Mouse (Mus musculus): Measurements from ENCODE around the gene Xylt1. TPM values are rescaled to one million over a fixed set of nuclear protein-coding genes. Genes with fewer than 3 reads are reported as not detected.

Xylt1 gene
- polyA plus RNA-seq, 1 experiment from 2014 or later = 2.5 TPM

GRCm38 (mm10) chr7:117478937-117479336 lies 98.2 kb downstream of the Xylt1 start:
- no peak overlapping the region for H3K9ac ChIP-seq (ENCODE audit: low read depth, low read length)
- 11% methylated on average over 1 of the region's 1 CpGs for WGBS
- peak; percentile 55; the same call in 1 of the 2 replicates for ATAC-seq

DNA sequence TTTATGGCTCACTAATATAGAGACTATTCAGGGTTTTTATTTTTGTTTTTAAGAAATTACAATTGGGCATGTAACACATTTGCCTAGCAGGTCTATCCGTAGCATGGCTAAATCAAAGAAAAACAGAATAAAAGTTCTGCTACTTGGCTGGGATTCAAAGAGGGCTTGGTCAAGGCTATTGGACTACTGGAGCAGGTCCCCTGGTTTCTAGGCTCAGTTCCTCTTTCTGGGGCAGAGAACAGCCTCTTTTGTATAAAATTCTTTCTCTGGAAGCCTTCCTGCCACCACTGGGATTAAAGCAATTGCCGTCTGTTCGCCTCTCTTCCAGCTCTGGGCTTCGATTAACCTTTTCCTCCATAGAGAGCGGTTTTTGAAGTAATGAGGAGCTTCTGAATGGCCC lies 100.1 kb downstream of the Xylt1 start:
- H3K4me2 ChIP-seq (ENCODE audit: low read length) = no peak overlapping the region
- peaks cover 6% of the 10 kb centered on the region; the same call in 1 of the 2 replicates for H3K4me1 ChIP-seq (ENCODE audit: control insufficient read depth, insufficient read depth, low read length)
- WGBS = 66% methylated on average over 5 of the region's 5 CpGs
- no peaks in the 10 kb centered on the region for H3K9me3 ChIP-seq (replicated peaks; ENCODE audit: control insufficient read depth, low read length, poor library complexity, severe bottlenecking)
- no peak overlapping the region for H3K27ac ChIP-seq (ENCODE audit: low read length)
- H3K36me3 ChIP-seq (ENCODE audit: control insufficient read depth, insufficient read depth, low read length) = no peaks in the 10 kb centered on the region
- ATAC-seq = no peak
- H3K27me3 ChIP-seq (ENCODE audit: control insufficient read depth, insufficient read depth, low read depth, low read length) = no peaks in the 10 kb centered on the region
- no peak overlapping the region for H3K9ac ChIP-seq (ENCODE audit: low read depth, low read length)
- no peak overlapping the region for H3K4me3 ChIP-seq (ENCODE audit: low read depth, low read length)

More at GRCm38 (mm10) chr7:117478937-117479336, 98.2 kb downstream of the Xylt1 start:
- Histone ChIP-seq H3K4me1 (ENCODE audit: control insufficient read depth, insufficient read depth, low read length) (peaks cover 8% of the 10 kb centered on the region), H3K27ac (ENCODE audit: low read length) (no peak overlapping the region), H3K36me3 (ENCODE audit: control insufficient read depth, insufficient read depth, low read length) (no peaks in the 10 kb centered on the region), H3K4me3 (ENCODE audit: low read depth, low read length) (no peak overlapping the region), H3K4me2 (ENCODE audit: low read length) (no peak overlapping the region), H3K27me3 (ENCODE audit: control insufficient read depth, insufficient read depth, low read depth, low read length) (no peaks in the 10 kb centered on the region), H3K9me3 (replicated peaks; ENCODE audit: control insufficient read depth, low read length, poor library complexity, severe bottlenecking) (no peaks in the 10 kb centered on the region)

- no peak overlapping the region for H3K27ac ChIP-seq (ENCODE audit: low read length)
- no peaks in the 10 kb centered on the region for H3K27me3 ChIP-seq (ENCODE audit: control insufficient read depth, insufficient read depth, low read depth, low read length)
- no peaks in the 10 kb centered on the region for H3K9me3 ChIP-seq (replicated peaks; ENCODE audit: control insufficient read depth, low read length, poor library complexity, severe bottlenecking)
- no peak overlapping the region for H3K4me2 ChIP-seq (ENCODE audit: low read length)
- H3K36me3 ChIP-seq (ENCODE audit: control insufficient read depth, insufficient read depth, low read length) = no peaks in the 10 kb centered on the region
- no peak overlapping the region for H3K9ac ChIP-seq (ENCODE audit: low read depth, low read length)
- WGBS = 96% methylated on average over 3 of the region's 3 CpGs
- no peak for ATAC-seq
- H3K4me3 ChIP-seq (ENCODE audit: low read depth, low read length) = no peak overlapping the region
- peaks cover 6% of the 10 kb centered on the region; the same call in 1 of the 2 replicates for H3K4me1 ChIP-seq (ENCODE audit: control insufficient read depth, insufficient read depth, low read length)
These were observed 100.6 kb downstream of the Xylt1 start for GRCm38 (mm10) chr7:117481404-117481803.

GRCm38 (mm10) chr7:117482701-117483100 lies 101.9 kb downstream of the Xylt1 start:
- 79% methylated on average over 2 of the region's 2 CpGs for WGBS
- Histone ChIP-seq H3K9me3 (replicated peaks; ENCODE audit: control insufficient read depth, low read length, poor library complexity, severe bottlenecking) (no peaks in the 10 kb centered on the region), H3K27me3 (ENCODE audit: control insufficient read depth, insufficient read depth, low read depth, low read length) (no peaks in the 10 kb centered on the region), H3K9ac (ENCODE audit: low read depth, low read length) (no peak overlapping the region), H3K27ac (ENCODE audit: low read length) (no peak overlapping the region), H3K4me1 (ENCODE audit: control insufficient read depth, insufficient read depth, low read length) (peaks cover 6% of the 10 kb centered on the region; the same call in 1 of the 2 replicates), H3K4me2 (ENCODE audit: low read length) (no peak overlapping the region), H3K36me3 (ENCODE audit: control insufficient read depth, insufficient read depth, low read length) (no peaks in the 10 kb centered on the region), H3K4me3 (ENCODE audit: low read depth, low read length) (no peak overlapping the region)
- ATAC-seq = no peak

GRCm38 (mm10) chr7:117484589-117484988 lies 103.8 kb downstream of the Xylt1 start:
- Histone ChIP-seq H3K27ac (ENCODE audit: low read length) (no peak overlapping the region), H3K36me3 (ENCODE audit: control insufficient read depth, insufficient read depth, low read length) (no peaks in the 10 kb centered on the region), H3K9me3 (replicated peaks; ENCODE audit: control insufficient read depth, low read length, poor library complexity, severe bottlenecking) (no peaks in the 10 kb centered on the region), H3K4me2 (ENCODE audit: low read length) (no peak overlapping the region), H3K9ac (ENCODE audit: low read depth, low read length) (no peak overlapping the region), H3K4me1 (ENCODE audit: control insufficient read depth, insufficient read depth, low read length) (no peaks in the 10 kb centered on the region; the same call in 1 of the 2 replicates), H3K27me3 (ENCODE audit: control insufficient read depth, insufficient read depth, low read depth, low read length) (no peaks in the 10 kb centered on the region), H3K4me3 (ENCODE audit: low read depth, low read length) (no peak overlapping the region)
- no peak for ATAC-seq
- WGBS = 75% methylated on average over 2 of the region's 2 CpGs

GRCm38 (mm10) chr7:117484989-117485536 lies 104.3 kb downstream of the Xylt1 start:
- no peak for ATAC-seq
- WGBS = 89% methylated on average over 7 of the region's 7 CpGs
- no peak overlapping the region for H3K27ac ChIP-seq (ENCODE audit: low read length)

GRCm38 (mm10) chr7:117486425-117487172 lies 105.8 kb downstream of the Xylt1 start:
- 83% methylated on average over 7 of the region's 7 CpGs for WGBS
- no peak for ATAC-seq
- Histone ChIP-seq H3K36me3 (ENCODE audit: control insufficient read depth, insufficient read depth, low read length) (no peaks in the 10 kb centered on the region), H3K27me3 (ENCODE audit: control insufficient read depth, insufficient read depth, low read depth, low read length) (no peaks in the 10 kb centered on the region), H3K4me1 (ENCODE audit: control insufficient read depth, insufficient read depth, low read length) (no peaks in the 10 kb centered on the region), H3K9ac (ENCODE audit: low read depth, low read length) (no peak overlapping the region), H3K27ac (ENCODE audit: low read length) (no peak overlapping the region), H3K4me2 (ENCODE audit: low read length) (no peak overlapping the region), H3K4me3 (ENCODE audit: low read depth, low read length) (no peak overlapping the region), H3K9me3 (replicated peaks; ENCODE audit: control insufficient read depth, low read length, poor library complexity, severe bottlenecking) (no peaks in the 10 kb centered on the region)

More at GRCm38 (mm10) chr7:117484989-117485536, 104.3 kb downstream of the Xylt1 start:
- Histone ChIP-seq H3K9ac (ENCODE audit: low read depth, low read length) (no peak overlapping the region), H3K27me3 (ENCODE audit: control insufficient read depth, insufficient read depth, low read depth, low read length) (no peaks in the 10 kb centered on the region), H3K4me2 (ENCODE audit: low read length) (no peak overlapping the region), H3K36me3 (ENCODE audit: control insufficient read depth, insufficient read depth, low read length) (no peaks in the 10 kb centered on the region), H3K9me3 (replicated peaks; ENCODE audit: control insufficient read depth, low read length, poor library complexity, severe bottlenecking) (no peaks in the 10 kb centered on the region), H3K4me3 (ENCODE audit: low read depth, low read length) (no peak overlapping the region), H3K4me1 (ENCODE audit: control insufficient read depth, insufficient read depth, low read length) (no peaks in the 10 kb centered on the region)

DNA sequence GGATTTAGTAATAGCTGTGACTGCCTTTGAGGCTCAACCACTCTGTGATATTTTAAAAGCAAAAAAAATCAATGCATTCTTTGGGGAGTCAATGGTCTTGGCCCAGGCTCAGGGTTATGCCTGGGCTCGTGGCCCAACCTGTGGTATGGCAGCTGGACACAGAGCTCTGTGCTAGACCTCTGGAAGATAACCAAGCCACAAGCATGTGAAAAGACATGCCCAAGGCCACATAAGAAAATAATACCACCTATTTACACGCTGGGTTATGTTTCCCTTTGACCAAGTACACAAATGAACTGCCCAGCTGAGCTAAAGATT lies 106.4 kb downstream of the Xylt1 start:
- Histone ChIP-seq H3K9me3 (replicated peaks; ENCODE audit: control insufficient read depth, low read length, poor library complexity, severe bottlenecking) (no peaks in the 10 kb centered on the region), H3K27me3 (ENCODE audit: control insufficient read depth, insufficient read depth, low read depth, low read length) (no peaks in the 10 kb centered on the region), H3K36me3 (ENCODE audit: control insufficient read depth, insufficient read depth, low read length) (no peaks in the 10 kb centered on the region), H3K4me3 (ENCODE audit: low read depth, low read length) (no peak overlapping the region), H3K9ac (ENCODE audit: low read depth, low read length) (no peak overlapping the region), H3K27ac (ENCODE audit: low read length) (no peak overlapping the region), H3K4me1 (ENCODE audit: control insufficient read depth, insufficient read depth, low read length) (no peaks in the 10 kb centered on the region), H3K4me2 (ENCODE audit: low read length) (no peak overlapping the region)
- ATAC-seq = no peak
- WGBS = 84% methylated on average over 2 of the region's 2 CpGs

- Histone ChIP-seq H3K4me2 (ENCODE audit: low read length) (no peak overlapping the region), H3K27ac (ENCODE audit: low read length) (no peak overlapping the region), H3K36me3 (ENCODE audit: control insufficient read depth, insufficient read depth, low read length) (no peaks in the 10 kb centered on the region), H3K9me3 (replicated peaks; ENCODE audit: control insufficient read depth, low read length, poor library complexity, severe bottlenecking) (no peaks in the 10 kb centered on the region), H3K4me1 (ENCODE audit: control insufficient read depth, insufficient read depth, low read length) (no peaks in the 10 kb centered on the region), H3K27me3 (ENCODE audit: control insufficient read depth, insufficient read depth, low read depth, low read length) (no peaks in the 10 kb centered on the region), H3K4me3 (ENCODE audit: low read depth, low read length) (no peak overlapping the region), H3K9ac (ENCODE audit: low read depth, low read length) (no peak overlapping the region)
- WGBS = 64% methylated on average over 5 of the region's 5 CpGs
- no peak for ATAC-seq
These were observed 109.2 kb downstream of the Xylt1 start for GRCm38 (mm10) chr7:117489973-117490372.
